Mouse (Mus musculus) hindbrain, embryonic 15.5 days (tissue): ENCODE data around the gene Negr1. TPM values are rescaled to one million over a fixed set of nuclear protein-coding genes. Genes with fewer than 3 reads are reported as not detected.

Source experiments
- ATAC-seq: fragments of 200-750 bp; cut with Nextera tagmentation; 2 replicates; pipeline ENCODE4 v1.8.0; 2017; ENCODE audit warnings: low read depth, moderate number of reproducible peaks, moderate TSS enrichment; ENCODE audit not compliant: low FRiP score
- H3K27ac ChIP-seq: fragments of 300-500 bp; sonication (generic); replicated peaks from 2 replicates; pipeline ENCODE4 v1.5.1; 2015; ENCODE audit warnings: mild to moderate bottlenecking, inconsistent platforms
- H3K27me3 ChIP-seq: fragments of 300-500 bp; sonication (generic); 2 replicates; pipeline ENCODE4 v1.6.1; 2015; ENCODE audit warnings: control low read depth, inconsistent platforms
- H3K36me3 ChIP-seq: fragments of 300-500 bp; sonication (generic); 2 replicates; pipeline ENCODE4 v1.6.1; 2015; ENCODE audit warnings: control low read depth, inconsistent platforms
- H3K4me1 ChIP-seq: fragments of 300-500 bp; sonication (generic); replicated peaks from 2 replicates; pipeline ENCODE4 v1.6.1; 2015; ENCODE audit warnings: control low read depth, inconsistent platforms
- H3K4me2 ChIP-seq: fragments of 300-500 bp; sonication (generic); 2 replicates; pipeline ENCODE4 v1.6.1; 2015; ENCODE audit warnings: moderate library complexity, mild to moderate bottlenecking, inconsistent platforms
- H3K4me3 ChIP-seq: fragments of 300-500 bp; sonication (generic); 2 replicates; pipeline ENCODE4 v1.5.1; 2015; ENCODE audit warnings: mild to moderate bottlenecking, inconsistent platforms
- H3K9ac ChIP-seq: fragments of 300-500 bp; sonication (generic); 2 replicates; pipeline ENCODE4 v1.6.1; 2015; ENCODE audit warnings: inconsistent platforms
- H3K9me3 ChIP-seq: fragments of 300-500 bp; sonication (generic); 2 replicates; pipeline ENCODE4 v1.6.1; 2016; ENCODE audit warnings: control low read depth, inconsistent platforms
- WGBS: fragments of 180-500 bp; shearing (Covaris S2); methylation state at CpG from one replicate; pipeline ENCODE4 v1.1.7; 2015; 5-methylcytosine and 5-hydroxymethylcytosine counted together
- polyA plus RNA-seq: library from polyadenylated mRNA; unstranded; fragments of >200 nt; fragmentation: Nextera tagmentation; extraction: Ambion mirVana; gene quantifications from 2 replicates; pipeline ENCODE4 v1.2.1, GENCODE M21; 2015

Gene Negr1
- polyA plus RNA-seq, 1 experiment from 2014 or later: 53.7 TPM

- 0 out of 2 replicates have a peak, but pooled peaks have one; percentile 42 for ATAC-seq
- H3K36me3 ChIP-seq: no peaks in the 10 kb centered on the region
- 24% methylated on average over 4 of the region's 4 CpGs for WGBS
These were observed 420.5 kb downstream of the Negr1 start for GRCm38 (mm10) chr3:156982102-156982501.

GRCm38 (mm10) chr3:156987113-156987512 is 425.5 kb downstream of the Negr1 start:
- no peak overlapping the region for H3K9ac ChIP-seq
- no peaks in the 10 kb centered on the region for H3K36me3 ChIP-seq
- no peaks in the 10 kb centered on the region for H3K27me3 ChIP-seq
- WGBS: 90% methylated on average over 3 of the region's 3 CpGs
- ATAC-seq: no peak
- no peak overlapping the region for H3K27ac ChIP-seq
- no peaks in the 10 kb centered on the region for H3K9me3 ChIP-seq
- H3K4me2 ChIP-seq: no peak overlapping the region
- peaks cover 2% of the 10 kb centered on the region; the same call in 1 of the 2 replicates for H3K4me1 ChIP-seq
- no peak overlapping the region for H3K4me3 ChIP-seq

More at GRCm38 (mm10) chr3:156982102-156982501, 420.5 kb downstream of the Negr1 start:
- H3K4me1 ChIP-seq: peaks cover 12% of the 10 kb centered on the region
- H3K27ac ChIP-seq: no peak overlapping the region
- H3K9me3 ChIP-seq: no peaks in the 10 kb centered on the region
- no peak overlapping the region for H3K4me2 ChIP-seq
- H3K27me3 ChIP-seq: no peaks in the 10 kb centered on the region
- no peak overlapping the region for H3K4me3 ChIP-seq
- no peak overlapping the region for H3K9ac ChIP-seq

DNA sequence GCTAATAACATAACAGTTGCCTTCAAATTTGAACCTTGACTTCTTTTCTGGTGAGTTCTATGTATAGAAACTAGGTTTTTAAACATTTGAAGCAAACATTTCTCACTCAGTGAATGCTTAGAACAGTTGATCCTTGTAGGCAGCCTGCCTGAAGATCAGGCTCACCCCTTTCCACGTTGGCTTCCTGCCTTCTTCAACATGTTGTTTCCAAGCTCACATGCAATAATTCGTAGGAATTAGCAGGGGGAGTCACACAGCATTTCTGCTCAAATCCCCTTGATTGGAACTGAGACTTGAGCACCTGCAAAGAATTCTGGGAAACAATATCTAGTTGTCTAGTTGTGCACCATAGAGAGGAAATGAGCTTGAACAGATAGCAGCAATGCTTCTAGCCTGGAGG is 430.6 kb downstream of the Negr1 start:
- Histone ChIP-seq H3K4me1 (no peaks in the 10 kb centered on the region), H3K9me3 (no peaks in the 10 kb centered on the region), H3K27ac (no peak overlapping the region), H3K9ac (no peak overlapping the region), H3K27me3 (no peaks in the 10 kb centered on the region), H3K4me2 (no peak overlapping the region), H3K4me3 (no peak overlapping the region), H3K36me3 (no peaks in the 10 kb centered on the region)
- 62% methylated on average over 2 of the region's 2 CpGs for WGBS
- ATAC-seq: no peak

DNA sequence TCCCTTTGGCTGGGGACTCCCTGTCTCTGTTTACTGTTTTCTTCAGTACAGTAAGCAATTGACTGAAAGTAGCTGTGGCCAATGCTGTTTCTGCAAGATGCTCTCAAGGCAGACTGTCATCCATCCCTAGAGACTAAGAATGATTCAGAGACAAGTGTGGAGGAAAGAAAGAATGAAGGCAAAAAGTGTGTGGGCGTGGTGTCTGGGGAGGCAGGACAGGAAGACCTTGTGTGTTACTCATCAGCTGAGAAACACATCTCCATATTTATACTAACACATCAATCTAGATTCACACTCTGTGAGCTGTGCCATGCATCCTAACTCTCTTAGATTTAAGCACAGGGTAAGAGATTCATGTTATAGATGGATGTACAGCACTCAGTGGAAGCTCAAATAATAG is 431.2 kb downstream of the Negr1 start:
- no peaks in the 10 kb centered on the region for H3K36me3 ChIP-seq
- H3K4me2 ChIP-seq: no peak overlapping the region

GRCm38 (mm10) chr3:156999177-156999808 is 437.7 kb downstream of the Negr1 start:
- ATAC-seq: no peak
- no peak overlapping the region for H3K27ac ChIP-seq
- H3K9me3 ChIP-seq: no peaks in the 10 kb centered on the region
- no peak overlapping the region for H3K9ac ChIP-seq
- H3K27me3 ChIP-seq: no peaks in the 10 kb centered on the region
- H3K4me2 ChIP-seq: no peak overlapping the region
- no peaks in the 10 kb centered on the region for H3K36me3 ChIP-seq
- 73% methylated on average over 5 of the region's 5 CpGs for WGBS
- H3K4me3 ChIP-seq: no peak overlapping the region
- no peaks in the 10 kb centered on the region for H3K4me1 ChIP-seq

More for the DNA sequence above, 431.2 kb downstream of the Negr1 start:
- Histone ChIP-seq H3K27ac (no peak overlapping the region), H3K9ac (no peak overlapping the region), H3K4me1 (no peaks in the 10 kb centered on the region), H3K4me3 (no peak overlapping the region), H3K27me3 (no peaks in the 10 kb centered on the region), H3K9me3 (no peaks in the 10 kb centered on the region)
- 82% methylated on average over 1 of the region's 1 CpGs for WGBS
- no peak for ATAC-seq

DNA sequence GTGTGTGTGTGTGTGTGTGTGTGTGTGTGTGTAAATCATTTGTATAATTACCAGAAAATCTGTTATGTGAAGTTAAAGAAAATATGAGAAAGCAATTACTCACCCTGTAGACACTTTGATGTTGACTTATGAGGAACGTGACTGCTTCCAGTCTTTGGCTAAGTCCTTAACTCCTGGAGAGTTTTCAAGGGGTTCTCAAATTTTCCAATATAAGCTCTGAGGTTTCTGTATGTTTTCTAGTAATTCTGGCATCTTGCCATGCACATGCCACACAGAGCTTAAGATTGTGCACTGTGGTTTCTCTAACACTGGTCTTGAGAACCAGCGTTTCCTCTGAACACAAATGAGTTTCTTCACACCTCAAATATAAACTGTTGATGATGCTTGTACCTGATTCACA is 460.0 kb downstream of the Negr1 start:
- Histone ChIP-seq H3K27me3 (no peaks in the 10 kb centered on the region), H3K9ac (no peak overlapping the region), H3K36me3 (no peaks in the 10 kb centered on the region), H3K27ac (no peak overlapping the region), H3K4me3 (no peak overlapping the region), H3K4me1 (no peaks in the 10 kb centered on the region), H3K4me2 (no peak overlapping the region), H3K9me3 (no peaks in the 10 kb centered on the region)
- no peak for ATAC-seq
- 84% methylated on average over 2 of the region's 2 CpGs for WGBS

DNA sequence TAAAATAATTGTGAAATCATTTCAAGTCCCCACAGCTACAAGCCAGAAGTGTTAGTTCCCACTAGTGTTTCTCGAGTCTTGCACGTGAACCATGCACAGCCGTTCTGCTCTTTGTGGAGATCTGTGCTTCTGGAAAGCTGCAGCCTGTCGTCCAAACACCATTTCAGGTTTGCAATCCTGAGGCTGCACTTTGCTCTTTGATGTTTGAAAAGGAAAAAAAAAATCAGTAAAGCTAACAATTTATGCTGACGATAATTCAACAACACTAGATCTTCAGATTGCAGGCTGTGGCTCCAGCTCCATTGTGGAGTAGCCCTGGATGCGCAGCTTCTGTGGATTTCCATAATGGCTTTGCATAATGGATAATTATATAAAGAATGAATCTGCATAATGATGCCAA is 463.0 kb downstream of the Negr1 start:
- H3K9ac ChIP-seq: no peak overlapping the region
- no peaks in the 10 kb centered on the region for H3K9me3 ChIP-seq
- WGBS: 66% methylated on average over 6 of the region's 6 CpGs
- ATAC-seq: no peak
- no peak overlapping the region for H3K4me3 ChIP-seq
- H3K27ac ChIP-seq: no peak overlapping the region
- no peaks in the 10 kb centered on the region for H3K36me3 ChIP-seq
- no peak overlapping the region for H3K4me2 ChIP-seq
- no peaks in the 10 kb centered on the region for H3K27me3 ChIP-seq
- H3K4me1 ChIP-seq: no peaks in the 10 kb centered on the region

- WGBS: 63% methylated on average over 4 of the region's 4 CpGs
- Histone ChIP-seq H3K4me1 (no peaks in the 10 kb centered on the region), H3K36me3 (no peaks in the 10 kb centered on the region), H3K27me3 (no peaks in the 10 kb centered on the region), H3K4me3 (no peak overlapping the region), H3K9ac (no peak overlapping the region), H3K9me3 (no peaks in the 10 kb centered on the region), H3K4me2 (no peak overlapping the region), H3K27ac (no peak overlapping the region)
- ATAC-seq: no peak
These were observed 470.0 kb downstream of the Negr1 start for GRCm38 (mm10) chr3:157031513-157032142.

- H3K4me1 ChIP-seq: 0 out of 2 replicates have a peak, but pooled peaks cover 5% of the 10 kb centered on the region
- WGBS: 58% methylated on average over 6 of the region's 6 CpGs
- H3K36me3 ChIP-seq: no peaks in the 10 kb centered on the region
- no peak overlapping the region for H3K9ac ChIP-seq
- H3K4me2 ChIP-seq: no peak overlapping the region
- H3K9me3 ChIP-seq: no peaks in the 10 kb centered on the region
- no peak for ATAC-seq
- no peak overlapping the region for H3K27ac ChIP-seq
- no peak overlapping the region for H3K4me3 ChIP-seq
- no peaks in the 10 kb centered on the region for H3K27me3 ChIP-seq
These were observed 474.4 kb downstream of the Negr1 start for GRCm38 (mm10) chr3:157036016-157036415.

GRCm38 (mm10) chr3:157036568-157036967 is 475.0 kb downstream of the Negr1 start:
- Histone ChIP-seq H3K27me3 (no peaks in the 10 kb centered on the region), H3K9ac (no peak overlapping the region), H3K27ac (no peak overlapping the region), H3K36me3 (no peaks in the 10 kb centered on the region), H3K4me1 (0 out of 2 replicates have a peak, but pooled peaks cover 5% of the 10 kb centered on the region), H3K4me2 (no peak overlapping the region), H3K9me3 (no peaks in the 10 kb centered on the region), H3K4me3 (no peak overlapping the region)
- ATAC-seq: no peak
- 51% methylated on average over 1 of the region's 1 CpGs for WGBS

GRCm38 (mm10) chr3:157040619-157041018 is 479.0 kb downstream of the Negr1 start:
- no peak overlapping the region for H3K27ac ChIP-seq
- H3K4me1 ChIP-seq: 0 out of 2 replicates have a peak, but pooled peaks cover 5% of the 10 kb centered on the region
- WGBS: 54% methylated on average over 5 of the region's 5 CpGs
- H3K4me3 ChIP-seq: no peak overlapping the region
- H3K9ac ChIP-seq: no peak overlapping the region
- no peaks in the 10 kb centered on the region for H3K36me3 ChIP-seq
- H3K4me2 ChIP-seq: no peak overlapping the region
- no peaks in the 10 kb centered on the region for H3K9me3 ChIP-seq
- ATAC-seq: no peak
- no peaks in the 10 kb centered on the region for H3K27me3 ChIP-seq

DNA sequence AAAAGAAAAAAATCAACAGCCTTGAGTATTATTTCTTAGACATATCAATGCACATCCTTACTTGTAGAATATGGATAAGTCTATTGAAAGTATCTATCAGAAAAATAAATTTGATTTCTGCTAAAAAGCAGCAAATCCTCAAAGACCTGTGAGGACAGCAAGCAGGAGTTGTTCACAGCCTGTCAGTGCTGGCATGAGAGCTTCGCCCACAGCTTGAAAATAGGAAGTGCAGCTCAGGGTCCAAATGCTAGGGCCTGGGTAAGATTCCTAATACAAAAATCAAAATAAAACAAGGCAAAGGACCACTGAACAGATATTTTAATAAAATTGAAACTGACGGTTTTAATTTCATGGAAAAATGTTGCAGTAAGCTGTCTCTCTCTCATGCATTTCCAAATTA is 483.0 kb downstream of the Negr1 start:
- 0 out of 2 replicates have a peak, but pooled peaks cover 5% of the 10 kb centered on the region for H3K4me1 ChIP-seq
- no peak overlapping the region for H3K4me2 ChIP-seq
- no peak overlapping the region for H3K9ac ChIP-seq
- no peaks in the 10 kb centered on the region for H3K9me3 ChIP-seq
- WGBS: 92% methylated on average over 2 of the region's 2 CpGs
- H3K4me3 ChIP-seq: no peak overlapping the region
- no peaks in the 10 kb centered on the region for H3K27me3 ChIP-seq
- no peak for ATAC-seq
- H3K27ac ChIP-seq: no peak overlapping the region
- no peaks in the 10 kb centered on the region for H3K36me3 ChIP-seq
